Mouse (Mus musculus): ENCODE measurements around the gene Trip10. TPM values are rescaled to one million over a fixed set of nuclear protein-coding genes. Genes with fewer than 3 reads are reported as not detected.
"Not testable (repeated sequence)": the region's sequence is repeated elsewhere in the genome, so short reads cannot be mapped to it uniquely, and the experiment has no call there.

Trip10 gene
- total RNA-seq, 1 experiment from 2014 or later, result 9.8 TPM

- no peak for ATAC-seq (replicated peaks; ENCODE audit: low read depth, poor library complexity, severe bottlenecking)
Measured at GRCm38 (mm10) chr17:57261796-57262195, 12.5 kb downstream of the Trip10 start.

- no peak for ATAC-seq (replicated peaks; ENCODE audit: low read depth, poor library complexity, severe bottlenecking)
Measured at GRCm38 (mm10) chr17:57262901-57263550, 13.8 kb downstream of the Trip10 start.

- ATAC-seq (replicated peaks; ENCODE audit: low read depth, poor library complexity, severe bottlenecking), result peak; percentile 76
Measured at GRCm38 (mm10) chr17:57264164-57264563, 14.9 kb downstream of the Trip10 start.

- peak; percentile 90 for ATAC-seq (replicated peaks; ENCODE audit: low read depth, poor library complexity, severe bottlenecking)
Measured at GRCm38 (mm10) chr17:57264972-57265945, 16.0 kb downstream of the Trip10 start.

- ATAC-seq (replicated peaks; ENCODE audit: low read depth, poor library complexity, severe bottlenecking), result no peak
Measured at GRCm38 (mm10) chr17:57267556-57268126, 18.4 kb downstream of the Trip10 start.

- ATAC-seq (replicated peaks; ENCODE audit: low read depth, poor library complexity, severe bottlenecking), result no peak
Measured at GRCm38 (mm10) chr17:57271301-57271700, 22.0 kb downstream of the Trip10 start.

- ATAC-seq (replicated peaks; ENCODE audit: low read depth, poor library complexity, severe bottlenecking), result no peak
Measured at GRCm38 (mm10) chr17:57273846-57274245, 24.6 kb downstream of the Trip10 start.

GRCm38 (mm10) chr17:57274686-57275085 is 25.4 kb downstream of the Trip10 start:
- no peak for ATAC-seq (replicated peaks; ENCODE audit: low read depth, poor library complexity, severe bottlenecking)

- ATAC-seq (replicated peaks; ENCODE audit: low read depth, poor library complexity, severe bottlenecking), result peak; percentile 61
Measured at GRCm38 (mm10) chr17:57275111-57275996, 26.1 kb downstream of the Trip10 start.

GRCm38 (mm10) chr17:57275997-57276351 is 26.7 kb downstream of the Trip10 start:
- no peak for ATAC-seq (replicated peaks; ENCODE audit: low read depth, poor library complexity, severe bottlenecking)

GRCm38 (mm10) chr17:57276634-57277121 is 27.4 kb downstream of the Trip10 start:
- peak; percentile 51 for ATAC-seq (replicated peaks; ENCODE audit: low read depth, poor library complexity, severe bottlenecking)

GRCm38 (mm10) chr17:57277598-57278261 is 28.5 kb downstream of the Trip10 start:
- ATAC-seq (replicated peaks; ENCODE audit: low read depth, poor library complexity, severe bottlenecking), result not testable (repeated sequence)

- ATAC-seq (replicated peaks; ENCODE audit: low read depth, poor library complexity, severe bottlenecking), result no peak
Measured at GRCm38 (mm10) chr17:57278537-57278936, 29.3 kb downstream of the Trip10 start.

- peak; percentile 60 for ATAC-seq (replicated peaks; ENCODE audit: low read depth, poor library complexity, severe bottlenecking)
Measured at GRCm38 (mm10) chr17:57278943-57279590, 29.8 kb downstream of the Trip10 start, which contains the start of gene Vav1. Gene Vav1, plus strand, starts transcription at chr17:57279100.

- ATAC-seq (replicated peaks; ENCODE audit: low read depth, poor library complexity, severe bottlenecking), result no peak
Measured at GRCm38 (mm10) chr17:57279591-57280224, 30.5 kb downstream of the Trip10 start.

- no peak for ATAC-seq (replicated peaks; ENCODE audit: low read depth, poor library complexity, severe bottlenecking)
Measured at GRCm38 (mm10) chr17:57280411-57280810, 31.2 kb downstream of the Trip10 start.

- ATAC-seq (replicated peaks; ENCODE audit: low read depth, poor library complexity, severe bottlenecking), result no peak
Measured at GRCm38 (mm10) chr17:57283906-57284305, 34.7 kb downstream of the Trip10 start.

- ATAC-seq (replicated peaks; ENCODE audit: low read depth, poor library complexity, severe bottlenecking), result peak; percentile 39
Measured at GRCm38 (mm10) chr17:57285077-57285476, 35.8 kb downstream of the Trip10 start.
